Mouse (Mus musculus) WW6 (cell line): Measurements from ENCODE around the gene Arl1.
"Not testable (repeated sequence)": the region's sequence is repeated elsewhere in the genome, so short reads cannot be mapped to it uniquely, and the experiment has no call there.

Source experiments
- DNase-seq: peaks from one replicate; pipeline ENCODE4 v3.0.0-alpha.2; 2013; ENCODE audit warnings: low read depth, low spot score

Arl1 gene

GRCm38 (mm10) chr10:88761524-88762212 lies 31.0 kb downstream of the Arl1 start:
- DNase-seq: no peak

- DNase-seq: no peak
Observed at GRCm38 (mm10) chr10:88765431-88766142, 34.9 kb downstream of the Arl1 start.

GRCm38 (mm10) chr10:88768961-88769360 lies 38.3 kb downstream of the Arl1 start:
- no peak for DNase-seq

GRCm38 (mm10) chr10:88769676-88770075 lies 39.0 kb downstream of the Arl1 start:
- DNase-seq: no peak

- not testable (repeated sequence) for DNase-seq
Observed at GRCm38 (mm10) chr10:88772965-88773364, 42.3 kb downstream of the Arl1 start.

- DNase-seq: no peak
Observed at GRCm38 (mm10) chr10:88776206-88776605, 45.5 kb downstream of the Arl1 start.

- no peak for DNase-seq
Observed at GRCm38 (mm10) chr10:88780716-88781115, 50.1 kb downstream of the Arl1 start.

GRCm38 (mm10) chr10:88783135-88783534 lies 52.5 kb downstream of the Arl1 start:
- not testable (repeated sequence) for DNase-seq

GRCm38 (mm10) chr10:88783941-88784340 lies 53.3 kb downstream of the Arl1 start:
- DNase-seq: no peak

- no peak for DNase-seq
Observed at GRCm38 (mm10) chr10:88784513-88784931, 53.9 kb downstream of the Arl1 start.

- DNase-seq: no peak
Observed at GRCm38 (mm10) chr10:88793671-88794070, 63.0 kb downstream of the Arl1 start.
